Mouse (Mus musculus) adrenal gland, postnatal 10 days (tissue): ENCODE measurements around the gene Smcr8. TPM values are rescaled to one million over a fixed set of nuclear protein-coding genes. Genes with fewer than 3 reads are reported as not detected.
A peak's percentile ranks its signal among the peaks of the same experiment; 100 is the strongest.

Source experiments
- DNase-seq: peaks from one replicate; pipeline ENCODE4 v3.0.0; 2021; ENCODE audit warnings: mixed read lengths
- long read RNA-seq, 2 experiments: library from polyadenylated mRNA; stranded (forward); transcript quantifications; one replicate each; pipeline ENCODE4 v2.0.0; 2021
- total RNA-seq, 2 experiments: library from RNA; stranded (reverse); gene quantifications; 2 replicates each; pipeline ENCODE4 v1.2.3; 2021

Smcr8 gene
- 10 to 100 TPM; 19.7 to 20.7 TPM for total RNA-seq
- long read RNA-seq, experiment 1, full-length matches to known transcripts = 2 of 5 reads
- long read RNA-seq, experiment 1, partial matches to known transcripts = 0 of 5 reads
- long read RNA-seq, experiment 1, other reads (novel, unspliced or antisense) = 3 of 5 reads
- long read RNA-seq, experiment 2, partial matches to known transcripts = 3 of 3 reads
- long read RNA-seq, experiment 2, other reads (novel, unspliced or antisense) = 0 of 3 reads

- DNase-seq = peak; percentile 87
Observed at GRCm38 (mm10) chr11:60776829-60777740, at the start of gene Smcr8, which contains the start of gene Top3a. Gene Smcr8 (plus strand): TSS chr11:60777524. Gene Top3a (minus strand): TSS chr11:60777365.

GRCm38 (mm10) chr11:60728260-60728761 lies 49.0 kb upstream of the Smcr8 start, which contains the start of gene Mief2:
Gene Mief2 (plus strand): TSS chr11:60728398.
- DNase-seq = peak; percentile 95

- DNase-seq = peak; percentile 71
Observed at GRCm38 (mm10) chr11:60729217-60729641, 48.1 kb upstream of the Smcr8 start.

- DNase-seq = no peak
Observed at GRCm38 (mm10) chr11:60730169-60730568, 47.2 kb upstream of the Smcr8 start.

GRCm38 (mm10) chr11:60731251-60731650 lies 46.1 kb upstream of the Smcr8 start:
- peak; percentile 37 for DNase-seq

- no peak for DNase-seq
Observed at GRCm38 (mm10) chr11:60734206-60734605, 43.1 kb upstream of the Smcr8 start.

GRCm38 (mm10) chr11:60735191-60735590 lies 42.1 kb upstream of the Smcr8 start:
- DNase-seq = no peak

- no peak for DNase-seq
Observed at GRCm38 (mm10) chr11:60736491-60736890, 40.8 kb upstream of the Smcr8 start.

GRCm38 (mm10) chr11:60737450-60737849 lies 39.9 kb upstream of the Smcr8 start:
- no peak for DNase-seq

- DNase-seq = no peak
Observed at GRCm38 (mm10) chr11:60740321-60740720, 37.0 kb upstream of the Smcr8 start.

GRCm38 (mm10) chr11:60755570-60755969 lies 21.8 kb upstream of the Smcr8 start:
- DNase-seq = no peak

- DNase-seq = no peak
Observed at GRCm38 (mm10) chr11:60761681-60762080, 15.6 kb upstream of the Smcr8 start.

- DNase-seq = no peak
Observed at GRCm38 (mm10) chr11:60766969-60767368, 10.4 kb upstream of the Smcr8 start.

GRCm38 (mm10) chr11:60769322-60769721 lies 8.0 kb upstream of the Smcr8 start:
- no peak for DNase-seq

- no peak for DNase-seq
Observed at GRCm38 (mm10) chr11:60770776-60771175, 6.5 kb upstream of the Smcr8 start.

- DNase-seq = no peak
Observed at GRCm38 (mm10) chr11:60772161-60772560, 5.2 kb upstream of the Smcr8 start.

GRCm38 (mm10) chr11:60774158-60774689 lies 3.1 kb upstream of the Smcr8 start:
- DNase-seq = no peak

GRCm38 (mm10) chr11:60774841-60775240 lies 2.5 kb upstream of the Smcr8 start:
- DNase-seq = no peak

- DNase-seq = no peak
Observed at GRCm38 (mm10) chr11:60775578-60775977, 1.7 kb upstream of the Smcr8 start.

- no peak for DNase-seq
Observed at GRCm38 (mm10) chr11:60776107-60776828, 1.1 kb upstream of the Smcr8 start.

GRCm38 (mm10) chr11:60777801-60778370 lies 562 bp downstream of the Smcr8 start:
- DNase-seq = no peak
